In the genomic region with DNA sequence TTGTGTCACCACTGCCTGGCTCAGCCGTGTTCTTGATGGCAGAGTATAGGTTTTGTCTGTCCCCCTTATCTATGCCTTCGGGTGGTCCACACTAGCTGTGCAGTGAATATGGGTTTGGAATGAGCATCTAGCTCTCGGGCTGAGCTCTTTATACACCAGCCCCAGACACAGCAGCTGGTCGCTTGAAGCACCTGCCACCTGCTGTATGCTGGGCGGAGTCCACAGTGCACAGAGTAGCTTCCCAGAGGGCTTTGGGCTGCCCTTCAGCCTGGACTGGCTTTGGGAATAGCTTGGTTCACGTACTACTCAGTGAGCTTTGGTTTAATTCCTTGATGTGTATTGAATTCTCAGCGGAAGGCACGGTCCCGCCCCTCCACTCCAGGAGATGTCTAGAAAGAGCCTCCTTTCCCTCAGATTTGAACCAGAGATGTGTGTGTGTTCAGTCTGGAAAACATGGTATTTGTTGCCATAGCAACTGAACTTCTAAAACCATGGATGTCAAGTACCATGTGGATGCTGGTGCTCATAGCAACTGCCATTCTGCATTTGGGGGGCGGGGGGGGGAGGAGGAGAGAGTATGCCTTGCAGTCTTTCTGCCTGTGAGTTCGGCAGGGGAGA, we compare ENCODE assay signal across 26 mouse cellular contexts. TPM values are rescaled to one million over a fixed set of nuclear protein-coding genes. Genes with fewer than 3 reads are reported as not detected.
A peak's percentile ranks its signal among the peaks of the same experiment; 100 is the strongest.
DNase-seq lines count a peak whose midpoint lies in the region; ATAC-seq and TF ChIP-seq lines count a peak whose summit lies in the region.
"Had no signal": no experiment of that assay in that cellular context is flagged by ENCODE, and none has a peak within 500 bp of the region (broad histone marks: within the 10 kb centered on the region; RNA-seq: fewer than 3 reads in every experiment).

No protein-coding gene starts in this region.

- DNase-seq in forebrain, postnatal 0 days: peak; percentile 71
- no peak for DNase-seq in midbrain, embryonic 11.5 days (ENCODE audit: low spot score, missing footprints)
- DNase-seq in brain, embryonic 18.5 days (ENCODE audit: low read depth, low spot score): peak; percentile 64
- DNase-seq in retina, postnatal 1 day: peak; percentile 29
- DNase-seq in cerebellum, adult 9-11 months: no peak
- DNase-seq: adrenal gland, postnatal 10 days; cerebellum, adult 11-12 months; cerebellum, postnatal 25 days; heart, postnatal 10 days; kidney, adult 8-10 months; kidney, postnatal 14 days; liver, postnatal 0 days; lung, postnatal 14 days had no signal

- no peak overlapping the region for H3K4me3 ChIP-seq in forebrain, postnatal 0 days (ENCODE audit: low read depth, low read length)
- H3K4me3 ChIP-seq in forebrain, embryonic 13.5 days: no peak overlapping the region
- H3K4me3 ChIP-seq in midbrain, embryonic 15.5 days: no peak overlapping the region
- no peak overlapping the region for H3K4me3 ChIP-seq in midbrain, embryonic 11.5 days (ENCODE audit: low read depth, low read length)
- H3K4me3 ChIP-seq: limb, embryonic 10.5 days; neural tube, embryonic 13.5 days had no signal

- peaks cover 21% of the 10 kb centered on the region for H3K4me1 ChIP-seq in forebrain, postnatal 0 days (ENCODE audit: insufficient read depth)
- peaks cover 8% of the 10 kb centered on the region; the same call in 1 of the 2 replicates for H3K4me1 ChIP-seq in forebrain, embryonic 13.5 days
- peaks cover 29% of the 10 kb centered on the region for H3K4me1 ChIP-seq in midbrain, embryonic 15.5 days
- H3K4me1 ChIP-seq in midbrain, embryonic 11.5 days (ENCODE audit: control insufficient read depth, insufficient read depth, low read length): no peaks in the 10 kb centered on the region

- no peak overlapping the region for H3K4me2 ChIP-seq in forebrain, postnatal 0 days (ENCODE audit: low read depth)
- H3K4me2 ChIP-seq in forebrain, embryonic 13.5 days: no peak overlapping the region
- no peak overlapping the region for H3K4me2 ChIP-seq in midbrain, embryonic 15.5 days
- H3K4me2 ChIP-seq in midbrain, embryonic 11.5 days: no peak overlapping the region
- H3K4me2 ChIP-seq: heart, embryonic 11.5 days; hindbrain, embryonic 14.5 days; neural tube, embryonic 13.5 days had no signal

- peak; percentile 87 for ATAC-seq in forebrain, postnatal 0 days
- no peak for ATAC-seq in forebrain, embryonic 13.5 days
- ATAC-seq in midbrain, embryonic 15.5 days (replicated peaks): peak; percentile 78
- ATAC-seq in midbrain, embryonic 11.5 days (ENCODE audit: low FRiP score): no peak
- ATAC-seq: liver, postnatal 0 days had no signal

- H3K9ac ChIP-seq in forebrain, postnatal 0 days: no peak overlapping the region
- no peak overlapping the region for H3K9ac ChIP-seq in forebrain, embryonic 13.5 days
- H3K9ac ChIP-seq in midbrain, embryonic 15.5 days: no peak overlapping the region
- H3K9ac ChIP-seq in midbrain, embryonic 11.5 days (ENCODE audit: low read length): no peak overlapping the region
- H3K9ac ChIP-seq: hindbrain, embryonic 14.5 days; liver, postnatal 0 days; neural tube, embryonic 13.5 days had no signal

- no peaks in the 10 kb centered on the region for H3K9me3 ChIP-seq in forebrain, postnatal 0 days (ENCODE audit: low read length)
- H3K9me3 ChIP-seq in forebrain, embryonic 13.5 days (replicated peaks): no peaks in the 10 kb centered on the region; the same call in 1 of the 2 replicates
- no peaks in the 10 kb centered on the region for H3K9me3 ChIP-seq in midbrain, embryonic 15.5 days
- no peaks in the 10 kb centered on the region for H3K9me3 ChIP-seq in midbrain, embryonic 11.5 days (ENCODE audit: control insufficient read depth, low read length)
- H3K9me3 ChIP-seq: limb, embryonic 10.5 days; neural tube, embryonic 13.5 days had no signal

- peak overlapping the region; percentile 82 for H3K27ac ChIP-seq in forebrain, postnatal 0 days (ENCODE audit: low read depth, low read length)
- H3K27ac ChIP-seq in forebrain, embryonic 13.5 days: no peak overlapping the region
- H3K27ac ChIP-seq in midbrain, embryonic 15.5 days: peak overlapping the region; percentile 69
- no peak overlapping the region for H3K27ac ChIP-seq in midbrain, embryonic 11.5 days (ENCODE audit: low read depth, low read length)
- H3K27ac ChIP-seq: hindbrain, embryonic 14.5 days; limb, embryonic 10.5 days; neural tube, embryonic 13.5 days had no signal

- no peak for TF ChIP-seq CTCF in forebrain, postnatal 0 days (IDR thresholded peaks at IDR 0.05; ENCODE audit: low read depth)

- no peaks in the 10 kb centered on the region; the same call in 1 of the 2 replicates for H3K27me3 ChIP-seq in forebrain, postnatal 0 days (ENCODE audit: insufficient read depth, low read length)
- peaks cover 34% of the 10 kb centered on the region for H3K27me3 ChIP-seq in forebrain, embryonic 13.5 days
- peaks cover 3% of the 10 kb centered on the region; the same call in 1 of the 2 replicates for H3K27me3 ChIP-seq in midbrain, embryonic 15.5 days (replicated peaks)
- H3K27me3 ChIP-seq in midbrain, embryonic 11.5 days (ENCODE audit: control insufficient read depth, insufficient read depth, low read length): no peaks in the 10 kb centered on the region

- WGBS in forebrain, postnatal 0 days: 35% methylated on average over 11 of the region's 11 CpGs
- 49% methylated on average over 11 of the region's 11 CpGs for WGBS in forebrain, embryonic 13.5 days
- 35% methylated on average over 11 of the region's 11 CpGs for whole genome bisulfite sequencing in midbrain, embryonic 15.5 days
- WGBS in midbrain, embryonic 11.5 days: 58% methylated on average over 11 of the region's 11 CpGs

- H3K36me3 ChIP-seq in forebrain, postnatal 0 days (ENCODE audit: insufficient read depth): no peaks in the 10 kb centered on the region
- no peaks in the 10 kb centered on the region for H3K36me3 ChIP-seq in forebrain, embryonic 13.5 days (ENCODE audit: poor library complexity, severe bottlenecking)
- no peaks in the 10 kb centered on the region for H3K36me3 ChIP-seq in midbrain, embryonic 15.5 days (replicated peaks)
- no peaks in the 10 kb centered on the region for H3K36me3 ChIP-seq in midbrain, embryonic 11.5 days (ENCODE audit: control insufficient read depth, insufficient read depth, low read length)
- H3K36me3 ChIP-seq: limb, embryonic 10.5 days; neural tube, embryonic 13.5 days had no signal

RNA-seq across cellular contexts. Expression of a gene that starts 16.0 kb away (rescaled TPM):
- 30.1 and 32.4 TPM in 2 replicates for total RNA-seq in forebrain, postnatal 0 days (2014; rRNA removed)
- 13.5 and 19.4 TPM in 2 replicates for polyA plus RNA-seq in forebrain, postnatal 0 days (2015; fragmentation: Nextera tagmentation; extraction: Ambion mirVana)
- polyA plus RNA-seq in forebrain, embryonic 13.5 days (2015; fragmentation: Nextera tagmentation; extraction: Ambion mirVana): 18.6 and 19.2 TPM in 2 replicates
- 18.5 and 21.5 TPM in 2 replicates for polyA plus RNA-seq in midbrain, embryonic 15.5 days (2015; fragmentation: Nextera tagmentation; extraction: Ambion mirVana)
- 17.9 and 18.5 TPM in 2 replicates for polyA plus RNA-seq in midbrain, embryonic 11.5 days (2014; fragmentation: Nextera tagmentation; extraction: Ambion mirVana)

RNA-seq across cellular contexts. Expression of a gene that starts 22.1 kb away (rescaled TPM):
- total RNA-seq in forebrain, postnatal 0 days (2014; rRNA removed): 11.9 and 14.7 TPM in 2 replicates
- 18.9 and 22.6 TPM in 2 replicates for polyA plus RNA-seq in forebrain, postnatal 0 days (2015; fragmentation: Nextera tagmentation; extraction: Ambion mirVana)
- 0.84 and 0.96 TPM in 2 replicates for polyA plus RNA-seq in forebrain, embryonic 13.5 days (2015; fragmentation: Nextera tagmentation; extraction: Ambion mirVana)
- polyA plus RNA-seq in midbrain, embryonic 15.5 days (2015; fragmentation: Nextera tagmentation; extraction: Ambion mirVana): 9.1 and 11.1 TPM in 2 replicates
- polyA plus RNA-seq in midbrain, embryonic 11.5 days (2014; fragmentation: Nextera tagmentation; extraction: Ambion mirVana): 0.14 TPM in 1 of 2 replicates, not detected in the other
- total RNA-seq: gastrocnemius, adult 8-10 months; granulocyte monocyte progenitor cell, adult 5-6 weeks; heart, postnatal 10 days; liver, adult 2 months; megakaryocyte, adult 5-6 weeks had no signal
- polyA plus RNA-seq: C2C12; limb, embryonic 10.5 days; liver, adult 2 months; liver, postnatal 0 days; stomach, embryonic 16.5 days; urinary bladder, adult 2 months had no signal

RNA-seq across cellular contexts. Expression of a gene that starts 35.7 kb away (rescaled TPM):
- 45.9 and 48.3 TPM in 2 replicates for total RNA-seq in forebrain, postnatal 0 days (2014; rRNA removed)
- polyA plus RNA-seq in forebrain, postnatal 0 days (2015; fragmentation: Nextera tagmentation; extraction: Ambion mirVana): 17.1 and 21.4 TPM in 2 replicates
- 6.6 and 6.9 TPM in 2 replicates for polyA plus RNA-seq in forebrain, embryonic 13.5 days (2015; fragmentation: Nextera tagmentation; extraction: Ambion mirVana)
- 14.8 and 15.7 TPM in 2 replicates for polyA plus RNA-seq in midbrain, embryonic 15.5 days (2015; fragmentation: Nextera tagmentation; extraction: Ambion mirVana)
- 6.0 and 6.1 TPM in 2 replicates for polyA plus RNA-seq in midbrain, embryonic 11.5 days (2014; fragmentation: Nextera tagmentation; extraction: Ambion mirVana)
- total RNA-seq: granulocyte monocyte progenitor cell, adult 5-6 weeks had no signal

RNA-seq across cellular contexts. Expression of a gene that starts 50.7 kb away (rescaled TPM):
- 3.6 TPM in 2 replicates for total RNA-seq in forebrain, postnatal 0 days (2014; rRNA removed)
- polyA plus RNA-seq in forebrain, postnatal 0 days (2015; fragmentation: Nextera tagmentation; extraction: Ambion mirVana): 3.2 and 4.9 TPM in 2 replicates
- 1.9 and 2.2 TPM in 2 replicates for polyA plus RNA-seq in forebrain, embryonic 13.5 days (2015; fragmentation: Nextera tagmentation; extraction: Ambion mirVana)
- 4.4 and 4.6 TPM in 2 replicates for polyA plus RNA-seq in midbrain, embryonic 15.5 days (2015; fragmentation: Nextera tagmentation; extraction: Ambion mirVana)
- 1.7 and 2.0 TPM in 2 replicates for polyA plus RNA-seq in midbrain, embryonic 11.5 days (2014; fragmentation: Nextera tagmentation; extraction: Ambion mirVana)
- total RNA-seq: granulocyte monocyte progenitor cell, adult 5-6 weeks; megakaryocyte, adult 5-6 weeks had no signal

Comparison
In these comparisons a context has a peak if more than half of its experiments do, and no peak if none do; other contexts are left out.
1. ATAC-seq: peak in forebrain, postnatal 0 days (single experiment) and midbrain, embryonic 15.5 days (single experiment); none in forebrain, embryonic 13.5 days (single experiment) and midbrain, embryonic 11.5 days (single experiment).
2. H3K27ac ChIP-seq: peak in forebrain, postnatal 0 days (single experiment) and midbrain, embryonic 15.5 days (single experiment); none in forebrain, embryonic 13.5 days (single experiment) and midbrain, embryonic 11.5 days (single experiment).
3. DNase-seq: peak in forebrain, postnatal 0 days (single experiment), brain, embryonic 18.5 days (single experiment) and retina, postnatal 1 day (single experiment); none in midbrain, embryonic 11.5 days (single experiment) and cerebellum, adult 9-11 months (single experiment).